Mouse (Mus musculus): ENCODE results near the gene Fastk. TPM values are rescaled to one million over a fixed set of nuclear protein-coding genes. Genes with fewer than 3 reads are reported as not detected.

Gene Fastk
- polyA plus RNA-seq, 1 experiment = 481 TPM

DNA sequence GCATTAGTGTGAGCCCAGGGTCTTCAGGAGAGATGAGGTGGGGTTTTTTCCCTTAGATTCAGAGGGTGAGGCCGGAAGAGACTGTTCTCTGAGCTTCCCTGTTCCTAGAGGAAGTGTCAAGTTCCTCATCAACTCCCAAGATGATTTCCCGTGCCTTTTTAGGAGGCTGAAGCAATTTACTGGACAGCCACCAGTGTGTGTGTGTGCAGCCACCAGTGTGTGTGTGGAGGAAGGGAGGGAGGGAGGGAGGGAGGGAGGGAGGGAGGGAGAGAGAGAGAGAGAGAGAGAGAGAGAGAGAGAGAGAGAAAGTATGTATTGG, 8.9 kb upstream of the Fastk start:
- no peak for DNase-seq
- Histone ChIP-seq H3K4me1 (replicated peaks; ENCODE audit: control insufficient read depth, insufficient read depth, low read length) (peaks cover 28% of the 10 kb centered on the region), H3K27me3 (ENCODE audit: control insufficient read depth, insufficient read depth, low read length) (no peaks in the 10 kb centered on the region), H3K36me3 (ENCODE audit: control insufficient read depth, insufficient read depth, low read length) (no peaks in the 10 kb centered on the region), H3K4me3 (ENCODE audit: control insufficient read depth, insufficient read depth, low read length) (no peak overlapping the region), H3K27ac (ENCODE audit: control insufficient read depth, insufficient read depth, low read length) (no peak overlapping the region)
- TF ChIP-seq POLR2A (IDR thresholded peaks at IDR 0.05; ENCODE audit: control insufficient read depth, extremely low read depth, insufficient read depth, low read length, poor library complexity) (no peak), CTCF (IDR thresholded peaks at IDR 0.05; ENCODE audit: borderline replicate concordance, control insufficient read depth, extremely low read depth, insufficient read depth, low read length, poor library complexity) (no peak)
- 66% methylated on average over 2 of the region's 2 CpGs for WGBS

DNA sequence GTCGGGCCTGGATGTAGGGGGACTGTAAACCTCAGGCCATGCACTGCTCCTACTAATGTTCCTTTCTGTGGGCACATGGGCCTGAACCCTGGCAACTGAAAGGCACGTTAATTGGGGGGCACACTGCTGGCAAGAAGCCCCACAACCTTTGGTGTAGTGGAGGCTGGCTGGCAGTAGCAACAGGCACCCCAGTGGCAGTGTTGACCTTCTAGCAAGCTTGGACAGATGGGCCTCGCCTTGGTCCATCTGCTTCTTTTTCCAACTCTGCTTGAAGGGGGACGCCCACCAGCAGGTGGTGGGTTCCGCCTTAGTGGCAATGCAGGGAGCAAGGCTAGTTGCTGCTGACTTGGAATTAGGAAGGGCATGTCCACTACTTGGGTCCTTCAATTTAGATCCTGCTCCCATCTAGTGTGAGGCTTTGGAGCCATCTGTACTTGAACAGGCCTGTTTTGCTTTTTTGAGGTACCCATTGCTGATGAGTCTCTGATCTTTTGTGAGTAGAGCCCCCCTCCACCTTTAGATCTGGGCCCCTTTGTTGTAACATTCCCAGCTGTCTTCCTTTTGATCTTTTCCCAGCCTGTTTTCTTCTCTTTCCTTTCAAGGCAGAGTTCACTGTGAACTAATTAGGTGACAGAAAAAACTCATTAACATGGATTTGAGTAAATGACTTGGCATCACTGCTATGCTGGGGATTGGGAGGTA, 8.3 kb upstream of the Fastk start:
- Histone ChIP-seq H3K4me1 (replicated peaks; ENCODE audit: control insufficient read depth, insufficient read depth, low read length) (peaks cover 28% of the 10 kb centered on the region), H3K27me3 (ENCODE audit: control insufficient read depth, insufficient read depth, low read length) (no peaks in the 10 kb centered on the region), H3K36me3 (ENCODE audit: control insufficient read depth, insufficient read depth, low read length) (no peaks in the 10 kb centered on the region), H3K27ac (ENCODE audit: control insufficient read depth, insufficient read depth, low read length) (no peak overlapping the region), H3K4me3 (ENCODE audit: control insufficient read depth, insufficient read depth, low read length) (peak overlapping the region; percentile 69)
- TF ChIP-seq POLR2A (IDR thresholded peaks at IDR 0.05; ENCODE audit: control insufficient read depth, extremely low read depth, insufficient read depth, low read length, poor library complexity) (no peak), CTCF (IDR thresholded peaks at IDR 0.05; ENCODE audit: borderline replicate concordance, control insufficient read depth, extremely low read depth, insufficient read depth, low read length, poor library complexity) (no peak)
- no peak for DNase-seq
- 54% methylated on average over 5 of the region's 5 CpGs for WGBS

DNA sequence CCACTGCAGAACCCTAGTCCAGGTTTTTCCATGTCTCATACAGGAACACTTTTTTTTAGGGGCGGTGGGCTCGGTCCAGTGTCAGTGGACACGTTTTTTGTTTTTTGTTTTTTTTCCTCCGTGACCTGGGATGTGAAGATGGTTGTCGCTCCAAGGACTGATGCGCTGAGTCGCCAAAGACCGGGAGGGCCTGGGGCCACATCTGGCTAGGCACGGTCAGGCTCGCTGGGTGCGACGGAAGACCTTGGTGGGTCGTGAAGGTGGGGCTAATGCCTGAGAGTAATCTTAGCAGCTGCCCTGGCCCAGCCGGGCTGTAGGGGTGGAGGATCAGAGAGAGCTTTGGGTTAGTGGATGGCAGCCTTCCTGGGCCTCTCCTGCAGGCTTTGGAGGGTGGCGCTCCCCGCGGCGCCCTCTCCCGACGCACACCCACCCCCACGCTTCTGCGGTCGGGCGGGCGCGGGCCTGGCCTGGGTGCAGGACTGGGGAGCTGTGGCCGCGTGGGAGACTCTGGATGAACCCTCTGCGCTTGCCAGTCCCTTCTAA, 7.7 kb upstream of the Fastk start:
- H3K4me3 ChIP-seq (ENCODE audit: control insufficient read depth, insufficient read depth, low read length) = peak overlapping the region; percentile 69
- H3K36me3 ChIP-seq (ENCODE audit: control insufficient read depth, insufficient read depth, low read length) = no peaks in the 10 kb centered on the region
- H3K27me3 ChIP-seq (ENCODE audit: control insufficient read depth, insufficient read depth, low read length) = no peaks in the 10 kb centered on the region
- no peak overlapping the region for H3K27ac ChIP-seq (ENCODE audit: control insufficient read depth, insufficient read depth, low read length)
- DNase-seq = peak; percentile 36
- peaks cover 31% of the 10 kb centered on the region for H3K4me1 ChIP-seq (replicated peaks; ENCODE audit: control insufficient read depth, insufficient read depth, low read length)
- TF ChIP-seq POLR2A (IDR thresholded peaks at IDR 0.05; ENCODE audit: control insufficient read depth, extremely low read depth, insufficient read depth, low read length, poor library complexity) = no peak
- no peak for TF ChIP-seq CTCF (IDR thresholded peaks at IDR 0.05; ENCODE audit: borderline replicate concordance, control insufficient read depth, extremely low read depth, insufficient read depth, low read length, poor library complexity)
- WGBS = 2% methylated on average over 29 of the region's 29 CpGs

DNA sequence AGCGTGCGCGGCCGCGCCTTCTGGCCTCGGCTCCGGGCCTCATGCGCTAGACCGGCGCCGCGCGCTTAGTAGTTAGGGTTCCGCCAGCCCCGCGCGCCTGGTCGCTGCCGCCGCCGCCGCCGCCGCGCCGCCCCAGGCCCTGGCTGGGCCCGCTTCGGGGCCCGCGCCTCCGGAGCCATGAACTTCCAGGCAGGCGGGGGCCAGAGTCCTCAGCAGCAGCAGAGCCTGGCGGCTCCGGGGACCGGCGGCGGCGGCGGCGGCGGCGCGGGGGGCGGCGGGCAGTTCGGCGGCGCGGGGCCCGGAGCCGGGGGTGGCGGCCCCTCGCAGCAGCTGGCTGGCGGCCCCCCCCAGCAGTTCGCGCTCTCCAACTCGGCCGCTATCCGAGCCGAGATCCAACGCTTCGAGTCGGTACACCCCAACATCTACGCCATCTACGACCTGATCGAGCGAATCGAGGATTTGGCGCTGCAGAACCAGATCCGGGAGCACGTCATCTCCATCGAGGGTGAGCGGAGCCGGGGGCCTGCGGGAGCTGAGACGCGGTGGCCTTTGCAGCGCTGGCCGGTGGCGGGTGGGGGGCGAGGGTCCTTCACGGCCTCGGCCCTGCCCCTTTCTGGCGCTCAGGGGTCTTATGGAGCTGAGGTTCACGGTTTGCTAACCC, 7.1 kb upstream of the Fastk start, which contains the start of gene Agap3:
Gene Agap3 (plus strand): TSS at position 148 of the 661 bp plus-strand sequence.
- peak within 1 kb of the TSS; percentile 69 for H3K4me3 ChIP-seq (ENCODE audit: control insufficient read depth, insufficient read depth, low read length)
- peak; percentile 51 for DNase-seq
- peak within 1 kb of the TSS; percentile 48 for H3K27ac ChIP-seq (ENCODE audit: control insufficient read depth, insufficient read depth, low read length)
- 2% methylated on average over 85 of the region's 85 CpGs for WGBS
- no peaks in the 10 kb centered on the region for H3K36me3 ChIP-seq (ENCODE audit: control insufficient read depth, insufficient read depth, low read length)
- TF ChIP-seq CTCF (IDR thresholded peaks at IDR 0.05; ENCODE audit: borderline replicate concordance, control insufficient read depth, extremely low read depth, insufficient read depth, low read length, poor library complexity) = no peak
- no peak for TF ChIP-seq POLR2A (IDR thresholded peaks at IDR 0.05; ENCODE audit: control insufficient read depth, extremely low read depth, insufficient read depth, low read length, poor library complexity)
- H3K4me1 ChIP-seq (replicated peaks; ENCODE audit: control insufficient read depth, insufficient read depth, low read length) = peaks cover 32% of the 10 kb centered on the region
- no peaks in the 10 kb centered on the region for H3K27me3 ChIP-seq (ENCODE audit: control insufficient read depth, insufficient read depth, low read length)

DNA sequence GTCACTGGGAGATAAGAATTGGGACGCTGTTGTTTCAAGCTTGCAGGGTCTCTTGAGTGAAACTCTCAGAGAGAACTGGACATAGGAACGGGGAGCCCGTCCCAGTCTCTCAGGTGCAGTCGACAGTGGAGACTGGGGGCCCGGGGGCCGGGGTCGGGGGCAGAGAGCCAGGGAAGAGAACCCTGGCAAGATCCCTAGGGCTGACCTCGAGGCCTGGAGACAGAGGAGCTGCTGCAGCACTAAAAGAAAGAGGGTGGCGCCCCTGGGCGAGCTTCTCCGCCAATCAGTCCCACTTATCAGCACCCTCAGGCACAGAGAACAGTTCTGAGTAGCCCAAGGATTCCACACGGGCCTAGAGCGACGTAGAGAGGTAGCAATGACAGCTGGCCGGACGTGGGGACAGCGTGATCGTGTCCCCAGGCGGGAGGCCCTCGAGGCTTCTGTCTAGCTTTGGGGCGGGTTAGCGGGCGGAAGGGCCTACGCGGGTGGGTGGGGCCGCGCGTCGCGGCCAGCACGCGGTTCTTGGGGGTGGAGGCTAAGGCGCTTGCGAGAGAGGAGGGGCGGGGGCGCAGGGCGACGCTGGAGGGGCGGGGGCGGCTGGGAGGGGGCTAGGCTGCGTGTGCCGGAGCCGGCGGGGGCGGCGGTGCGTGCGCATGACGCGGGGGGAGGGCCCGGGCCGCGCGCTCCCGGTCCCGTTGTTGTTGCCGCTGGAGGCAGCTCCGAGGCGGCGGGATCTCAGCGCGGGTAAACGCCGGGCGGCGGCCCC, 6.4 kb upstream of the Fastk start:
- TF ChIP-seq POLR2A (IDR thresholded peaks at IDR 0.05; ENCODE audit: control insufficient read depth, extremely low read depth, insufficient read depth, low read length, poor library complexity) (peak; percentile 60), CTCF (IDR thresholded peaks at IDR 0.05; ENCODE audit: borderline replicate concordance, control insufficient read depth, extremely low read depth, insufficient read depth, low read length, poor library complexity) (no peak)
- Histone ChIP-seq H3K27me3 (ENCODE audit: control insufficient read depth, insufficient read depth, low read length) (no peaks in the 10 kb centered on the region), H3K4me1 (replicated peaks; ENCODE audit: control insufficient read depth, insufficient read depth, low read length) (peaks cover 35% of the 10 kb centered on the region), H3K36me3 (ENCODE audit: control insufficient read depth, insufficient read depth, low read length) (no peaks in the 10 kb centered on the region), H3K27ac (ENCODE audit: control insufficient read depth, insufficient read depth, low read length) (peak overlapping the region; percentile 48), H3K4me3 (ENCODE audit: control insufficient read depth, insufficient read depth, low read length) (peak overlapping the region; percentile 69)
- WGBS = 6% methylated on average over 61 of the region's 66 CpGs
- peak; percentile 79 for DNase-seq

DNA sequence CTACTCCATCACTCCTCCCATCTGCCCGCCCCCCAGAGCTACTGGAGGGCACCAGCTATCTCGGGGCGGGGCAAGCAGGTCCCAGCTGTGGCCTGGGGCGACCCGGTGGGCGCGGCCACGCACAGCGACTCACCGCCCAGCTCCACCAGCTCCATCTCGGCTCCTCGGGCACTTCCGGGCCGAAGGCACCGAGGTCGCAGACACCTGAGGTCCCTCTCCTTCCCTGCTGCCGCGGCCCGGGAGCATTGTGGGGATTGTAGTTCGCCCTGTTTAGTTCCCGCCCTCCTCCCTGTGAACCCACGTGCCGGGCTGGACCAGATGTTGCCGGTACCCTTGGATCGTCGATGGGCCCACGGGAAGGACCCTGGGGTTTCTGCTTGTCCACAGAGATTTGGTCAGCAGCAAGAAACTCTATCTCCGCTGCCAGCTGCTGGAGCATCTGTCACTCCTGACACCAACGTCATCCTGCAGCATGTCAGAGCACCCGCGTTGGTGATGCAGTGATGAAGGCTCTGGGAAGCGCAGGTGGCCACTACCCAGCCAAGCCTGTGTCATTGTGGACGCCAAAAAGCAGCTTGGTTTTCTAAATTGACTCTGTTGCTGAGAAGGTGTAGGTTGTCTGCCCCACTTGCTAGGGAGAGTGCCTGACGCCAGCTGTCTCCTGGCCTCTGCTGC, 2.7 kb upstream of the Fastk start, which contains the start of gene Tmub1:
Gene Tmub1 (minus strand): TSS at position 231 of the 675 bp plus-strand sequence.
- DNase-seq = peak; percentile 87
- 4% methylated on average over 34 of the region's 34 CpGs for WGBS
- no peaks in the 10 kb centered on the region for H3K36me3 ChIP-seq (ENCODE audit: control insufficient read depth, insufficient read depth, low read length)
- TF ChIP-seq CTCF (IDR thresholded peaks at IDR 0.05; ENCODE audit: borderline replicate concordance, control insufficient read depth, extremely low read depth, insufficient read depth, low read length, poor library complexity) (no peak), POLR2A (IDR thresholded peaks at IDR 0.05; ENCODE audit: control insufficient read depth, extremely low read depth, insufficient read depth, low read length, poor library complexity) (0 out of 2 replicates have a peak, but pooled peaks have one; percentile 31)
- no peak within 1 kb of the TSS for H3K27ac ChIP-seq (ENCODE audit: control insufficient read depth, insufficient read depth, low read length)
- peaks cover 38% of the 10 kb centered on the region for H3K4me1 ChIP-seq (replicated peaks; ENCODE audit: control insufficient read depth, insufficient read depth, low read length)
- H3K27me3 ChIP-seq (ENCODE audit: control insufficient read depth, insufficient read depth, low read length) = no peaks in the 10 kb centered on the region
- peak within 1 kb of the TSS; percentile 55 for H3K4me3 ChIP-seq (ENCODE audit: control insufficient read depth, insufficient read depth, low read length)
